Mouse (Mus musculus): ENCODE measurements around the gene Ubac2.

The Ubac2 gene

DNA sequence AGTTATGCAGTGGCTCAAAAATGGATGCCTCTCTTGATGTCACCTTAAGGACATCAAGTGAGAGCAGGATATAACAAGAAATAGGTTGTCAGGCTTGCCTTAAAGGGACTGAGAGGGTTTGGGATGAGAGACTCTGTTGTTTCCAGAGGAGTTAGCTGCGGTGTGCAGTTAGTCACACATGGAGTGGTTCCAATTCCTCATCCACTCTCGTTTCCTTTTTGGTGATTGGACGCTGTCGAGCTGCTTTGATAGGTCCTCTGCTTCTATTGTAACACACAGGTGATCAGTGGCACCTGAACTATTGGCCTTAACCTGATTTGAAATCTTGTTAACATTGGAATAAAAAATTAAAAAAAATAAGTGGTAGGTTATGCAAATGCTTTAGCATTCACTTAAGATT, 44.3 kb downstream of the Ubac2 start:
- in situ Hi-C loops (cut with MboI, MseI) = no loop called here

DNA sequence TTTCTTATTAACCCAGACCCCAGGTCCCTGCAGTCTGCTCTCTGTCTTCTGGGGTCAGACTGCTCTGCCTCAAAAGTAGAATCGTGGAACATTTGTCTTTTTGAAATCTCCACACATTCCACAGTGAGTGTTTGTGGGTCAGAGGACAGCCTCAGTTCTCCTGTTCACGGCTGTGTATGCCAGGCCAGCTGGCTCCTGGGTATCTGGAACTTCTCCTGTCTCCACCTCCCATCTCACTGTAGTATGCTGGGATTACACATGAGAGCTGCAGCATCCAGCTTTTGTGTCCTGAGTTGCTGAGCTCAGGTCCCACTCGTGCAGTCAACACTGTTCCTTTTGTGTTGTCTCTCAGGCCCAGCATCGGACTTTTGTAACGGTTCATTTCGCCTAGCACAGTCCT, 46.5 kb downstream of the Ubac2 start:
- in situ Hi-C loops (cut with MboI, MseI) = no loop called here

DNA sequence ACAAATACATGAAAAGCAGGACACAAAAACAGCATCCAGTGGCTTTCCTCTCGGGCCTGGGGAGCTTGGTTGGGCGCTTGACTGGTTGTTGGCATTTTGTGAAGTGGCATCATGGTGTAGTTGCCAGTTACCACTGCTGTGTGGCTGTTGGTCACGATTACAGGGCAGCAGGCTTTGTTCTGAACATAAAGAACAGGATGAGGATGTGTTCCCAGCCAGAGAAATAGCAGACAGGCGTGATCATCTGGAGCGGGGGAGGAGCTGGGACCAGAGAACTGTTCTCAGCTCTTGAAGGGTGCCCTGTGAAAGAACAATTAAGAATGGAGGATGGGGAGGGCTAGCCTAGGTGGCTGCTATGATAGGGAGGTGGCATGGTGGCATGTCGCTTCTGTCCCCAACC, 48.5 kb downstream of the Ubac2 start:
- in situ Hi-C loops (cut with MboI, MseI) = no loop called here

DNA sequence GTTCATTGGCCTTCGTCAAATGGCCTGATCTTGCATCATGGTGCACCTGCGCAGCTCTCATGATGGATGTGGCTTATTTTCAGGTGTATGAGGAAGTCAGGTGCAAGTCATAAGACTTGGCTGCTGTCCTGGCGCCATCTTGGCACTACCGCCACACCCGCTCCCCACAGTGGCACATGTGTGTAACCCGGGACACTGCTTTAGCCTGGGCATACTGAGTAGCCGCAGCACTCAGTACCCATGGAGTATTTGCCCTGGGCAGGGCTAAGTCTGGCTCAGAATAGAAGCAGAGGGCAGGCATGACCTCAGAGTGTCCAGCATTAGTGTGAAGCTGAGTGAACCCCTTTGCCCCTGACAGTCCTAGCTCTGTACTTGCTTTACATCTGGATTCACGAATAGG, 49.0 kb downstream of the Ubac2 start:
- in situ Hi-C loops (cut with MboI, MseI) = no loop called here

DNA sequence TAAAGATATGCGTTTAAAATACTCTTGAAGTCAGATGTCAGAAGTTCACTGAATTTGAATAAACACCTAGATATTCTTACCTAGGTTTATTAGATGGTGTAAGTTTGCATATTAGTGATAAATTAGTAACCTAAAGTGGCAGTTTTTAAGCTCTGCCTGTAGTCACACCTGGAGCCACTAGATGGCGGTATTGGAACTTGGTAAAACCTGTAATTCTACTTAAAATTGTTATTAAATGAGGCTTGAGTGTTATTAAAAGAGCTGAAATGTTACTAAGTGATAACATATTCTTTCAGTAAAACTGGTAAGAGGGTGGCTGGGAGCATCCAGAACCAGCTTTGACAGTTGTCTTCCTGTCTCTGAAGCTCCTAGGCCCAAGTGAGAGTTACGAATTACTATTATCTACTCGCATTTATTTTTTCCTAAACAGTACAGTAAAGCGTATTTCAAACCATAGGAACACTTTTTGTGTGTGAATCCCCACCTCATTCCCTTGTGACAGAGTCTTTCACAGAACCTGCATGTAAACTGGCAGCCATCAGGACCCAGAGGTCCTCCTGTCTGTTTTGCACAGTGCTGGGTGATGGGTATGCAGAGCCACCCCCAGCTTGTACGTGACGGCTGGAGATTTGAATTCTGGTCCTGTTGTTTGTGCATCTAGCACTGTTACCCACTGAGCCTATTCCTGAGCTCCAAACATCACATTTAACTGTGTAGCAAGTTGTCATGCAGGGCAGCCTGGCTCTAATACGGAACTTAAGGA, 50.1 kb downstream of the Ubac2 start:
- in situ Hi-C loops (cut with MboI, MseI) = no loop called here

DNA sequence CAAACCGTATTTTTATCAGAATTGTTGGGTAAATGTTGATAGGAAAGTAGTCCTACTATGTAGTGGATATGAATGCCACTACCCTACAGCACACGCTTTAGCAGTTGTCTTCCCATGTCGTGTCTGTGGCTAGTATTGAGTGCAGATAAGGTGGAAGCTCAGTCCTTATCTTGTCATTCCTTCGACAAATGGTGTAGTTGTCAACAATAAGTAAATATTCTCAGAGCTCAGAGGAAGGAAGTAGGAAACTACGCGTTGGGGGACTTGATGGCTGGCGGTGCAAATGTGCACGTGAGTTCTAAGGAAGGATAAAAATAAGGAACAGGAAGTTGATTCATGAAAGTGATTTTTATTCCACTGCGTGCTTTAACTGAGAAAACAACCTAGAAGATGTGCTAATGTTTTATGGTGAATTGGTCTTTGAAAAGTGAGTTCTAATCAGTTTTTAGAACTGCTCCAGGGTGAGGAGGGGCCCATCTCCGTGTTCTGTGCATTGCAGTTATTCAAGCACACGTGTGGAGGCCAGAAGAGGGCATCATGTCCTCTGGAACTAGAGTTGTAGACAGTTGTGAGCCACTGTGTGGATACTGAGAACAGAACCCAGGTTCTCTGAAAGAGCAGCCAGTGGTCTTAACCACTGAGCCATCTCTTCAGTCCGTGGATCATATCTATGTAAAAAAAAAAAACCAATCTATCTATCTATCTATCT, 51.0 kb downstream of the Ubac2 start:
- in situ Hi-C loops (cut with MboI, MseI) = no loop called here

DNA sequence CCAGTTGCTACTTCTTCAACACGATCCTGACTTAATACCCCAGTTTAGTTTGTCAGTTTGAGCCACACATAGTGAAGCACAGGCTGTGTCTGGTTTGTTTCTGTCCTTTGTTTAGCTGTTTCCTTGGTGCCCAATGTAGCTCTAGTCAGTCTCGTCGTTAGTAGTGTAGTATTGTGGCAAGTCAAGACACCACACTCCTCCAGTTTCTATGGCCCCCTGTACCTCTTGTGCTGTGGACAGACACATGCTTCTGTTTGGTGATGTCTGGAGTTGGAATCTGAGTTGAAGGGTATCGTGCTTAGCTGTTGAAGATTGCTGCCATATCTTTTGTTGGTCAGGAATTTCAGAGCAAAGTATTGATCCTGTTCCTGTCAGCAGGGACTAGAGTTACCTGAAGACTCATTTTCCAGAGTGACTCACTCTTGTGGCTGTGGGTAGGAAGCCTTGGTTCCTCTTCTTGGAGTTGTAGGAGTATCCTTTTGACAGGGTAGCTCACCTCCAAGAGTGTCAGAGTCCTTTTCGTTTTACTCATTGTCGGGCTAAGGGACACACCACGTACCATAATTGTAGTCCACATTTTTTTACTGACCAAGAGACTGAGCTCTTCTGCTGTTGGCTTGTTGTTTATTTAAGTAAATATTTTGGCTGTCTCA, 52.4 kb downstream of the Ubac2 start:
- in situ Hi-C loops (cut with MboI, MseI) = loop anchor here (5.0 kb wide), 2 partner anchors 71 to 131 kb away; no protein-coding TSS in a partner anchor

DNA sequence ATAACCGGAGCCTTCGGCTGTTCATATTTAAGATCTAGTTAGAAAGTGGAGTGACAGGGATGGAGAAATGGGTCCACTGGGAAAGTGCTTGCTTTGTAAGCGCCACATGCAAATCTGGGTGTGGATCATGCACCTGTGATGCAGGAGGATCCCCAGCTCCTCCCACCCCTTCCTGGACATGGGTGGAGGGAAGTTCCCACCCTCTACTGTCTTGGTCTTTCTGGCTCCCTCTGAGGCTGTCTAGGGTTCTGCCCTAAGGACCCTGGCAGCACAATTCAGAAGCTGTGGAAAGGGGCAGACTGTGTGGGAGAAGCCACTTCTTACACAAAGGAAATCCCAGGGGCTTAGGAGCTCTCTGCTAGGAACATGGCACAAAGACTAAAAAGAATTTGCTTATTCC, 53.2 kb downstream of the Ubac2 start:
- in situ Hi-C loops (cut with MboI, MseI) = loop anchor here (5.0 kb wide), 2 partner anchors 71 to 131 kb away; no protein-coding TSS in a partner anchor

DNA sequence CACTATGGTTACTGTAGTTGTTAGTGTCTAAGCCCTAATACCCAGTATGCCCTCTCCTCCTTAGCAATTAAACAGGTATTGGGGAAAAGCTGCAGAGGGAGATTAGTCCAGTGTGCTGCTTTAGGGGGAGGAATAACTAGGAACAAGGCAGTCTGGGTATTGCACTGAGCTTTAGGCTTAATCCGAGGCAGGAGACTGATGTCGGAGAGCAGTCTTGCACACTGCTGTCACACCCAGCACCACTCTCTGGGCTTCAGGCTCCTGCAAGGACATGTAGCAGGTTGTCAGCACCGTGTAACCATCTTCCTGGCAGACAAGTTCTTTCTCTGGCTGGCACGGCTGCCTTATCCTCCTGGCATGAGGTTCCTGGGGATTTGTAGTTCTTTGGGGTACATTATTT, 53.8 kb downstream of the Ubac2 start:
- in situ Hi-C loops (cut with MboI, MseI) = loop anchor here (5.0 kb wide), 2 partner anchors 70 to 130 kb away; no protein-coding TSS in a partner anchor

DNA sequence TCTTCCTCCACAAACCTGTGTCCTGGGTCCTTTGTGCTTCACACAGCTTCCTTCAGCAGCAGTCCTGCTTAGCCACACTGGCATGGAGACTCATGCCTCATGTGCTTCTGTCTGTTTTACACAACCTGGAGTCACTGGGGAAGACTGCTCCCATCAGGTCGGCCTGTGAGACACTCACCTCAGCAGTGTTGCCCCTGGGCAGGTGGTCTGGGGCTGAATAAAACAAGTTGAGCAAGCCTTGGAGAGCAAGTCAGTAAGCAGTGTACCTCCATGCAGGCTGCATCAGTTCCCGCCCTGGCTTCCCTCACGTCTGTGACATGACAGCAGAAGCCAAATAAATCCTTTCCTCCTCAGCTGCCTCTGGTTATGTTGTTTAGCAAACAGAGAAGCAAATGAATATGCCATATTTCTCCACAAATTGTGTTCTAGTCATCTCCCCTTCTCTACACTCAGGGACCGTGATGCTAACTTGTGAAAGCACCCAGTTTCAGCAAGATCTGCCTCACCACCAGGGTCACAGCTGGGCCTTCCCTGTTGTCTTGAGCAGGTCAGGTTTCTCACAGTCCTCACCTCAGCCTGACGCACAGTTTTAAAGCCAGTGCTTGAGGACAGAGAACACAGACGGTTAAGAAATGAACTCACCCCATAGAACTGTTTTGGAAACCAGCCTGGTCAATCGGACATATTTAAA, 55.6 kb downstream of the Ubac2 start:
- in situ Hi-C loops (cut with MboI, MseI) = loop anchor here (5.0 kb wide), 2 partner anchors 68 to 128 kb away; no protein-coding TSS in a partner anchor

DNA sequence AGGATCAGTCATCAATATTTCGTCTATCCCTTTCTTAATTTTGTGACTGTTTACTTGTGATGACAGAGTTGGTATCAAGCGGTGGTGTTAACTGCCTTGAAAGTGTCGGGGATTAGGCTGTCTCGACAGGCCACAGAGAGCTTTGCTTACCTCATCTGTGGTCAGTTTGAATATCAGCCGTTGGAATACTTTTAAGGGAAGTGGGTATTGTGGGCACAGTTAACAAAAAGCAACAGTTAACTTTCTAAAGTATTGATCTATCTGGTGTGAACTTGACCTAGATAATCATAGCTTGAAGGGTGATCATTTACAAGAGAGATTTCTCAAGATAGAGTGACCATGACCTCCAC, 56.2 kb downstream of the Ubac2 start:
- in situ Hi-C loops (cut with MboI, MseI) = loop anchor here (5.0 kb wide), 2 partner anchors 68 to 128 kb away; no protein-coding TSS in a partner anchor

DNA sequence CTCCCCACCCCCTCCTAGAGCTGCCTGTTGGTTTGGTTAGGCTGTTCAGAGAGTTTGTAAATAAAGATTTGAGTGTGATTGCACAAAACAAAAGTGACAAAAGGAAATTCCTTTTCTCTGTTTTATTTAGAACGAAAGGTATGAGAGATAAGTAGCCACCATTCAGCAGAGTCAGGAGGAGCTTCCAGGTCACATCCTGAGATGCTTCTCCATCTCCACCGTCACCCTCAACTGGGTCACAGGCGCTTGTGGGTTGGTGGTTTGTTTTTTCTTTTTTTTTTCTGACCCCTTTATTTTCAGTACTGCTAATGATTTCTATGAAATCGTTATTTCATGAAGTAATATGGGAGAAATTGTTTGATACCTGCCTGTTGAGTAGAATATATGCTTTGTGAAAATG, 57.9 kb downstream of the Ubac2 start:
- in situ Hi-C loops (cut with MboI, MseI) = no loop called here

DNA sequence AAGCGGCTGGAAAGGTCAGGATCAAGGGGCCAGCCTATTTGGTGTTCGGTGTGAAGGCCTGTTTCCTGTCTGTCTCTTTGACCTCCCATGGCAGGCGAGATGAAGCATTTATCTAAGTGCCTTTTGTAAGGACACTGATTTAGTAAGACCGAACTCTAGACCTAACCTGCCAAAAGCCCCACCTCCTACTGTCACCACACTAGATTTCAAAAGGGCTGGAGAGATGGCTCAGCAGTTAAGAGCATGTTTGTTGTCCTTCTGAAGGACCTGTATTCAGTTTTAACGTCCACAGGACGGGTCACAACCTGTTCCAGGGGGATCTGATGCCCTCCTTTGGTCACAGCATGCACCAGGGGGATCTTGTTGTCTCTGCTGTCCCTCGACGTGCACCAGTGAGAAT, 58.4 kb downstream of the Ubac2 start:
- in situ Hi-C loops (cut with MboI, MseI) = no loop called here

DNA sequence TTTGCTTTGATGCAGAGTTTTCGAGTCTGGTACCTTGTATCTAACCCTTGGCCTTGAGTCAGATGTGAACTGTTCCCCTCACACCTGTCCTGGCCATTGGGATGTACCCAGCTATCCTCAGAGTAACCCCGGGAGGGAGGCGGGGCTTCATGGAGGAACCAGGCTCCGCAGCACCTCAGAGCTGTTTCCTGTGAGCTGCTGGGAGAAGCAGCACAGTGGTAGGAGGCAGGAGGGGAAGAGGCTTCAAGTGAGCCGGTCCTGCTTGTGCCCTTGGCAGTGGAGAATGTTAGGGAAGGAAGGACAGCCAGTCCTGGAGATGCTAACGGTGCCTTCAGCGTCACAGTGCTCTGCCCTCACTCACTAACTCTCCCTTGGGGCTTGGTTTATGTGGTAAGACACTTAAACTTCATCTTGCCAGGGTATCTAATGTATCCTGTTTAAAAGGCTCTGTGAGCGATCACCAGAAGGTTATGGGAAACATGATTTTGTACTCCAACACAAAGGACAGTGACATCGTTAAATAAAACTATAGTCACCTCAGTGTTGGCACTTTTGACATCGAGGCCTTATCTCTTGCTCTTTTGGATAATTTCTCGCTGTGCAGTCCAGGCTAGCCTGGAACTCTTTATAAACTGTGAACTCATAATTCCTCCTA, 59.3 kb downstream of the Ubac2 start:
- in situ Hi-C loops (cut with MboI, MseI) = no loop called here

DNA sequence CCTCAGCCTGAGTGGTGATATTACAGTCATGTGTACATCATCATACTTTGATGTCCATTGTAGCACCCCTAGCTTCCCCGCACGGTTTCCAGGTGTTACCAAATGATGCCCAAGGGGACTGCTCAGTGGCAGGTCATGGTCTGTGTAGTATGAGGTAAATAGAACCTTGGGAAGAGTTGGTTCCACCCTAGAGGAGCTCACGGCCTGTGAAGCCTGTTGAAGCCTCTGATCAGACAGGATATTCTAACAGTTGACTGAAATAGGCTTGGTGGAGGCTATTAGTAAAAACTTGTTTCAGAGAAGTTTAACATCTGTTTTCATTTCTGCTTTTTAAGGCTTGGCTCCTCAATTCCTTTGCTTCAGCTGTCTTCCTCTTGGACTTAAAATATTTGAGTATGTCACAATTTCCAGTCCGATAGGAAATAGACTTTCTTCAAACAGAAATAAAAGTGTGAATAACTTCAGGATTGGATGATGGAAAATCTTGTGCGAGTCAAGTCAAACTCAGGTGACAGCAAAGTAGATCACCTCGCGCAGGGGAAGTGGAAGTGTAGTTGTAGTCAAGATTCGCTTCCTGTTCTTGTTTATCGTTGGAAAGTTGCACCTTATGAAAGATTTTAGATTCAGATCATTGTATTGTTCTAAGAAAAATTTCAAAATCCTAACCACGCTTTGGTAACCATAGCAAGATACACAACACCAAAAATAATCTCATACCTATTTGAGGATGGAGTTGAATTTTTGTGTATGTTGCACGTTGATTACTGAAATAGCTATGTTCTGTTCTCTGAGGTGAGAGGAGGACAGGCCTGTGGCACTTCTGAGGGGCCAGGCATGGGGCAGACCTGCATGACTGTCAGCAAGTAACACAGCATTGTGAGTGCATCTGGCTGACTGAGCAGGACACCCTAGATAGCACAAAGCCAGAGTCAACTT, 60.1 kb downstream of the Ubac2 start:
- in situ Hi-C loops (cut with MboI, MseI) = no loop called here

DNA sequence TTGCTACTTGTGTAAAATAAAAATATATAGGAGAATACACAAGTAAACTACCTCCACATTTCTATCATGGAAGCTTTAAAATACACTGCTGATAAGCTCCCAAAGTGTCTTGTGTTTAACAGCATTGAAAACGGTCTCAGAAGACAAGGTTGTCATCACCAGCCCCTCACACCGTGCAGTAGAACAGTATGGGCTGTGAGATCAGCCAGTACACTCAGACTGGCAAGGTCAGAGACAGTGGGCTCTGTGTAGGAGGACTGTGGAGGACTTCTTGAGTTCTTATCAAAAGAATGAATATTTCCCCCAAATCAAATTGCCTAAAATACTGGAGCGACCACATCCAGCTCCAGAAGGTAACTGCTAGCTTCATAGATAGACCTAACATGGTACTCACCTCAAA, 61.2 kb downstream of the Ubac2 start:
- in situ Hi-C loops (cut with MboI, MseI) = no loop called here

DNA sequence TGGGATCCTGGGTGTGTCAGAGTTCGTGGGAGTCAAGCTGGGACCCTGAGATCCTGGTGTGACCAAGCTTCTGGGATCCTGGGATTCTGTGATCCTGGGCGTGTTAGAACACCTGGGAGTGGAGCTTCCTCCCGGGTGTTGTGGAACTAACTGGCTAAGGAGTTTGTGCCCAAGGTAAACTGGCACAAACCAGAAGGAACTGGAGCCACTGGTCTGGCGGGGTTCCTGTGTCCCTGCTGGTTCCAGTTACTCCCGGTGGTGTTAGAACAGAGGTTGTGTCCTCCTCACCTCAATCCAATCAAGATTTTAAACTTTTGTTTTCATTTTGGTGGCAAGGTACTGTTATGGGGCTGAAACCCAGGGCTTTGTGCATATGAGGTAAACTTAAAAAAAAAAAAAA, 67.7 kb downstream of the Ubac2 start:
- in situ Hi-C loops (cut with MboI, MseI) = loop anchor here (10.0 kb wide), 1 partner anchor 571 kb away; no protein-coding TSS in a partner anchor

DNA sequence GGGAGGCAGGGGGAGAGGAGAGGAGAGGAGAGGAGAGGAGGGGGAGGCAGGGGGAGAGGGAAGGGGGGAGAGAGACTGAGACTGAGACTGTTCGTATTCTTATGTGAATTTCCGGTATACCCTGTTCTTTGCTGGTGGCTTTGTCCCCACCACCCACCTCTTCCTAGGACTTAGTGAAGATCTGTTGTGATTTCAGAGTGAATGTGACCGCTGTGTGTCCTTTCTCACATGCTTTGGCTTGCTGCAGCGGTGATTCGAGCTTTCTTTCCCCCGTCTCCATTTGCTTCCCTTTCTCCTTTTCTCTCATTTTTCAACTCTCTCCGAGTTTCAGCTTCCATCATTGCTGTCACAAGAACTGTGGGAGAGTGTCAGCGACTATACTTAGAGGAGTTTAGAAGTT, 68.3 kb downstream of the Ubac2 start:
- in situ Hi-C loops (cut with MboI, MseI) = loop anchor here (10.0 kb wide), 1 partner anchor 572 kb away; no protein-coding TSS in a partner anchor

DNA sequence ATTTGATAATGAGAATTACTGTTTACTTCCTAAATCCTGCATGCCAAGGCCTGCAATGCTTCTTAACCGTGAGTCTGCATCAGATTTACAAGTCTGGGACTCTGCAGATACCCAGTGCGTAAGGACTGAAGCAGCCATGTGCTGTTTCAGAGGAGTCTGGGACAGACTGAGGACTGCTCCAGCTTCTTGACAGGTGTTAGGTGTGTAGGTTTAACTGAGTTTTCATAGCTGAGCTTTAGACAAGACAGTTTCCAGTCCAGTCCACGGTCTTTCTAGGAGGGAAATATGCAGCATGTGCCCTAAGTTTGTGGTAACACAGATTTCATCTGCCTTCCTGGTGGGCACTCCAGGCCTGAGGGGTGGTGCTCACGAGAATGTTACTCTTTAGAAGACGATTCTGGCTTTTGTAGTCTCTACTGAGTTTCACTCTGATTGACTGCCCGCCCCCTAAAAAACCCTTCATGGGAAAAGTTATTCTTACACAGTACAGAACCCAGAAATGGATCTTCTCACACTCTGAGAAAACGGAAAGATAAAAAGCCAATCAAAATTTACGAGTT, 68.9 kb downstream of the Ubac2 start:
- in situ Hi-C loops (cut with MboI, MseI) = loop anchor here (10.0 kb wide), 1 partner anchor 572 kb away; no protein-coding TSS in a partner anchor

DNA sequence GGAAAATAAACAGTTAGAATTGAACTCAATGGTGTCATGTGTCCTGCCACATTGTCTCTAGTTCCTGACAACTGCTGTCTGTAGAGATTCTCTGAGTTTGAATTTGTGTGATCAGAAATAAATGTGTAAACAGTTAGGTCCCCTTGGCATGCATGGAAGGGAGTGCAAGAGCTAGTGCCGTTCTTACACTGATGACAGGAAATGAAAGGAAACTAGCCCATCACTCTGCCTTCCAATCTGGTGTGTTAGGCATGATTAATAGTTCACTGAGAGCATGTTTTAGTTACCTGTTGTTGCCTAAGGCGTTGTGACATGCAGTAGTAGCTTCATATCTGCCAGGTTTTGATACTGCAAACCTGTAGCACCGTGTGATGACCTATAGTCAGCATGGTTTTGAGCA, 69.5 kb downstream of the Ubac2 start:
- in situ Hi-C loops (cut with MboI, MseI) = loop anchor here (10.0 kb wide), 1 partner anchor 573 kb away; no protein-coding TSS in a partner anchor
